Mouse (Mus musculus) intestine, embryonic 14.5 days (tissue): ENCODE data around the gene Ndufc1. TPM values are rescaled to one million over a fixed set of nuclear protein-coding genes. Genes with fewer than 3 reads are reported as not detected.

Experiments used
- ATAC-seq: fragments of 200-750 bp; cut with Nextera tagmentation; replicated peaks from 2 replicates; pipeline ENCODE4 v1.8.0; 2017; ENCODE audit warnings: low read depth, moderate number of reproducible peaks, moderate TSS enrichment, moderate library complexity; ENCODE audit not compliant: low FRiP score, low TSS enrichment
- DNase-seq: peaks from one replicate; pipeline ENCODE4 v3.0.0-alpha.2; 2018; ENCODE audit warnings: low spot score
- H3K27ac ChIP-seq: fragments of 300-500 bp; sonication (generic); 2 replicates; pipeline ENCODE4 v1.5.1; 2014; ENCODE audit warnings: low read depth, mild to moderate bottlenecking, control low read depth
- H3K27me3 ChIP-seq: fragments of 300-500 bp; sonication (generic); replicated peaks from 2 replicates; pipeline ENCODE4 v1.6.1; 2014; ENCODE audit warnings: low read length, control low read depth; ENCODE audit not compliant: control insufficient read depth, insufficient read depth
- H3K36me3 ChIP-seq: fragments of 300-500 bp; sonication (generic); 2 replicates; pipeline ENCODE4 v1.6.1; 2014; ENCODE audit warnings: low read length, control low read depth; ENCODE audit not compliant: control insufficient read depth, insufficient read depth
- H3K4me1 ChIP-seq: fragments of 300-500 bp; sonication (generic); replicated peaks from 2 replicates; pipeline ENCODE4 v1.6.1; 2014; ENCODE audit warnings: low read length, control low read depth, mixed read lengths; ENCODE audit not compliant: control insufficient read depth, insufficient read depth
- H3K4me2 ChIP-seq: fragments of 300-500 bp; sonication (generic); 2 replicates; pipeline ENCODE4 v1.6.1; 2014; ENCODE audit warnings: low read length
- H3K4me3 ChIP-seq: fragments of 300-500 bp; sonication (generic); 2 replicates; pipeline ENCODE4 v1.5.1; 2014; ENCODE audit warnings: low read depth, low read length, control low read depth, mixed read lengths
- H3K9ac ChIP-seq: fragments of 300-500 bp; sonication (generic); 2 replicates; pipeline ENCODE4 v1.6.1; 2014; ENCODE audit warnings: mild to moderate bottlenecking, low read length
- H3K9me3 ChIP-seq: fragments of 300-500 bp; sonication (generic); 2 replicates; pipeline ENCODE4 v1.6.1; 2016; ENCODE audit warnings: low read length, control low read depth; ENCODE audit not compliant: control insufficient read depth
- WGBS: fragments of 180-500 bp; shearing (Covaris S2); extraction: QIAGEN DNeasy Blood & Tissue Kit; methylation state at CpG from one replicate; pipeline ENCODE4 v1.1.7; 2014; 5-methylcytosine and 5-hydroxymethylcytosine counted together
- polyA plus RNA-seq: library from polyadenylated mRNA; unstranded; fragments of >200 nt; fragmentation: Nextera tagmentation; extraction: Ambion mirVana; gene quantifications from 2 replicates; pipeline ENCODE4 v1.2.1, GENCODE M21; 2014

The Ndufc1 gene
- polyA plus RNA-seq, 1 experiment from 2014 or later, result 824 TPM

- no peak overlapping the region for H3K4me2 ChIP-seq
- H3K9ac ChIP-seq, result no peak overlapping the region
- no peak overlapping the region for H3K27ac ChIP-seq
- H3K4me1 ChIP-seq, result 0 out of 2 replicates have a peak, but pooled peaks cover 2% of the 10 kb centered on the region
- H3K9me3 ChIP-seq, result no peaks in the 10 kb centered on the region
- H3K4me3 ChIP-seq, result no peak overlapping the region
- H3K36me3 ChIP-seq, result peaks cover 22% of the 10 kb centered on the region
- ATAC-seq, result no peak
- DNase-seq, result no peak
- peaks cover 14% of the 10 kb centered on the region; the same call in 1 of the 2 replicates for H3K27me3 ChIP-seq
- WGBS, result 78% methylated on average over 10 of the region's 10 CpGs
These were observed 8.1 kb downstream of the Ndufc1 start for GRCm38 (mm10) chr3:51400682-51401081.

- H3K4me3 ChIP-seq, result no peak overlapping the region
- no peak overlapping the region for H3K9ac ChIP-seq
- no peak overlapping the region for H3K4me2 ChIP-seq
- no peak for ATAC-seq
- no peak for DNase-seq
- H3K9me3 ChIP-seq, result no peaks in the 10 kb centered on the region
- H3K27me3 ChIP-seq, result peaks cover 18% of the 10 kb centered on the region; the same call in 1 of the 2 replicates
- 0 out of 2 replicates have a peak, but pooled peaks cover 2% of the 10 kb centered on the region for H3K4me1 ChIP-seq
- WGBS, result 48% methylated on average over 4 of the region's 4 CpGs
- peaks cover 14% of the 10 kb centered on the region for H3K36me3 ChIP-seq
- no peak overlapping the region for H3K27ac ChIP-seq
These were observed 9.3 kb downstream of the Ndufc1 start for GRCm38 (mm10) chr3:51399531-51399930.

- no peak for ATAC-seq
- no peak overlapping the region for H3K4me2 ChIP-seq
These were observed 10.1 kb downstream of the Ndufc1 start for GRCm38 (mm10) chr3:51398667-51399066.

GRCm38 (mm10) chr3:51397700-51398299 lies 11.0 kb downstream of the Ndufc1 start:
- H3K9ac ChIP-seq, result no peak overlapping the region
- no peak overlapping the region for H3K27ac ChIP-seq
- ATAC-seq (no peak), DNase-seq (no peak)
- no peak overlapping the region for H3K4me3 ChIP-seq
- H3K4me2 ChIP-seq, result no peak overlapping the region
- 59% methylated on average over 15 of the region's 15 CpGs for WGBS
- no peaks in the 10 kb centered on the region for H3K9me3 ChIP-seq
- peaks cover 18% of the 10 kb centered on the region; the same call in 1 of the 2 replicates for H3K27me3 ChIP-seq
- H3K36me3 ChIP-seq, result no peaks in the 10 kb centered on the region
- 0 out of 2 replicates have a peak, but pooled peaks cover 2% of the 10 kb centered on the region for H3K4me1 ChIP-seq

More at GRCm38 (mm10) chr3:51398667-51399066, 10.1 kb downstream of the Ndufc1 start:
- H3K9ac ChIP-seq, result no peak overlapping the region
- peaks cover 18% of the 10 kb centered on the region; the same call in 1 of the 2 replicates for H3K27me3 ChIP-seq
- 0 out of 2 replicates have a peak, but pooled peaks cover 2% of the 10 kb centered on the region for H3K4me1 ChIP-seq
- H3K36me3 ChIP-seq, result peaks cover 6% of the 10 kb centered on the region
- H3K9me3 ChIP-seq, result no peaks in the 10 kb centered on the region
- no peak overlapping the region for H3K27ac ChIP-seq
- H3K4me3 ChIP-seq, result no peak overlapping the region
- WGBS, result 22% methylated on average over 3 of the region's 3 CpGs
- no peak for DNase-seq

GRCm38 (mm10) chr3:51396219-51397068 lies 12.3 kb downstream of the Ndufc1 start, which contains the start of gene Mgarp:
Gene Mgarp, minus strand, starts transcription at chr3:51396738.
- DNase-seq, result peak; percentile 92
- 2% methylated on average over 41 of the region's 41 CpGs for WGBS
- H3K36me3 ChIP-seq, result no peaks in the 10 kb centered on the region
- ATAC-seq, result peak; percentile 89
- H3K9me3 ChIP-seq, result no peaks in the 10 kb centered on the region
- peak within 1 kb of the TSS; percentile 59 for H3K4me3 ChIP-seq
- H3K27me3 ChIP-seq, result peaks cover 18% of the 10 kb centered on the region; the same call in 1 of the 2 replicates
- peak within 1 kb of the TSS; percentile 80 for H3K4me2 ChIP-seq
- H3K27ac ChIP-seq, result 0 out of 2 replicates have a peak within 1 kb of the TSS, but pooled peaks have one; percentile 27
- H3K9ac ChIP-seq, result peak within 1 kb of the TSS; percentile 58
- H3K4me1 ChIP-seq, result 0 out of 2 replicates have a peak, but pooled peaks cover 2% of the 10 kb centered on the region

- H3K36me3 ChIP-seq, result no peaks in the 10 kb centered on the region
- ATAC-seq, result no peak
- no peaks in the 10 kb centered on the region for H3K9me3 ChIP-seq
- peak overlapping the region; percentile 80 for H3K4me2 ChIP-seq
- WGBS, result 36% methylated on average over 19 of the region's 19 CpGs
- H3K4me3 ChIP-seq, result peak overlapping the region; percentile 59; the same call in 1 of the 2 replicates
- H3K9ac ChIP-seq, result no peak overlapping the region
- 0 out of 2 replicates have a peak, but pooled peaks cover 2% of the 10 kb centered on the region for H3K4me1 ChIP-seq
- peaks cover 18% of the 10 kb centered on the region; the same call in 1 of the 2 replicates for H3K27me3 ChIP-seq
- H3K27ac ChIP-seq, result no peak overlapping the region
- no peak for DNase-seq
These were observed 13.2 kb downstream of the Ndufc1 start for GRCm38 (mm10) chr3:51395461-51396145.

- no peak for ATAC-seq
These were observed 13.9 kb downstream of the Ndufc1 start for GRCm38 (mm10) chr3:51394881-51395280.

GRCm38 (mm10) chr3:51393651-51394050 lies 15.1 kb downstream of the Ndufc1 start:
- Histone ChIP-seq H3K9ac (no peak overlapping the region), H3K4me1 (0 out of 2 replicates have a peak, but pooled peaks cover 2% of the 10 kb centered on the region), H3K27me3 (peaks cover 18% of the 10 kb centered on the region; the same call in 1 of the 2 replicates), H3K27ac (no peak overlapping the region), H3K9me3 (no peaks in the 10 kb centered on the region), H3K4me2 (no peak overlapping the region), H3K4me3 (no peak overlapping the region), H3K36me3 (no peaks in the 10 kb centered on the region)
- DNase-seq, result no peak
- no peak for ATAC-seq
- WGBS, result 89% methylated on average over 2 of the region's 2 CpGs

More at GRCm38 (mm10) chr3:51394881-51395280, 13.9 kb downstream of the Ndufc1 start:
- no peak overlapping the region for H3K4me2 ChIP-seq
- H3K27me3 ChIP-seq, result peaks cover 18% of the 10 kb centered on the region; the same call in 1 of the 2 replicates
- H3K4me1 ChIP-seq, result 0 out of 2 replicates have a peak, but pooled peaks cover 2% of the 10 kb centered on the region
- no peaks in the 10 kb centered on the region for H3K9me3 ChIP-seq
- no peak for DNase-seq
- H3K27ac ChIP-seq, result no peak overlapping the region
- no peak overlapping the region for H3K4me3 ChIP-seq
- WGBS, result 68% methylated on average over 3 of the region's 3 CpGs
- H3K36me3 ChIP-seq, result no peaks in the 10 kb centered on the region
- H3K9ac ChIP-seq, result no peak overlapping the region
